Mouse (Mus musculus) skeletal muscle tissue, adult 2 months (tissue): ENCODE measurements around the gene Cbx7.
A peak's percentile ranks its signal among the peaks of the same experiment; 100 is the strongest.
"Not testable (repeated sequence)": the region's sequence is repeated elsewhere in the genome, so short reads cannot be mapped to it uniquely, and the experiment has no call there.

Experiments used
- DNase-seq: peaks from one replicate; pipeline ENCODE4 v3.0.0-alpha.2; 2012; ENCODE audit warnings: low read depth, low spot score

Cbx7 gene

DNA sequence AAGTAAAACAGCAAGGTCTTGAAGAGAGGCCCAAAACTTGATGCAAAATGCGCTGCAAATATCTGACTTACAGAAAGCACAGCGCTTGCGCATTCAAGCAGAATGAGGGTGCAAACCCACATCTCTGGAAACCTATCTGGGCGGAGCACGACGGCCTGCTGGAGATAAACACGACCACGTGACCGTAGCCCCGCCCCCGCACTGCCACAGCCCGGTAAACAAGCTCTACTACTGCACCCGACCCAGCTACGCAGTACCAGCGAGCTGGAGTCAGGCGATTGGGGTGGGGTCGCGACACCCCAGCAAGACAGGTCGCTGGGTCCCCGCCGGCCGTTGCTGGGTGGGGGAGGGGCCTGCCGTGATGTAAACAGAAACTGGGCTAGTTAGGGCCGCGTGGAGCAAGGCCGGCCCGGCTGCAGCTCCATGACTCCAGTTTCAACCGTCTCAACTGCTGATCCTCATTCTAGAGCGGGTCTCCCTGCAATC is 43.2 kb downstream of the Cbx7 start:
- DNase-seq = peak; percentile 95

DNA sequence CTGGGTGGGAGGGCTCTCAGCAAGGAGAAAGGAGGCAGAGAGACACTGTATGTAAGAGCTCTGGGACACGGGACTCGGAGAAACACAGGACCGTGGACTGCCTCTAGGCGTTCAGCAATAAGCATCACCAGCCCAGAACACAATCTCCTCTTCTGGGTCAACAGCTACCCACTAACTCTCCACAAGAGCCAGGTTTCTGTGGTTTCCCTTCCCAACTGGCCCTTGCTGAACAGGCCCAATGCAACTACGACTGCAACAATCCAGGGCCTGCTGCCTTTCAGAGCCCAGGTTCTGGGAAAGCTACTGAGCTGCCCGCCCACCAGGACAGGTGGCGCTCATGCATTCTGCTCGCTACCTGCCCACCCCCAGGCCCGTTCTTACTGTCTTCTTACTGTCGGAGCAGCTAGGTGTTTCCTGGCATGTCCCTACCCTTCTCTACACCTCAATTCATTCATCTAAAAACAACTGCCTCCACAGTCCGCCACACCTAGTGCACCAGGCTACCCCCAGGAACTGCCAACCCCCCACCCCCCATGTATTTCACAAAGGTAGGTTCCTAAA is 44.0 kb downstream of the Cbx7 start:
- no peak for DNase-seq

DNA sequence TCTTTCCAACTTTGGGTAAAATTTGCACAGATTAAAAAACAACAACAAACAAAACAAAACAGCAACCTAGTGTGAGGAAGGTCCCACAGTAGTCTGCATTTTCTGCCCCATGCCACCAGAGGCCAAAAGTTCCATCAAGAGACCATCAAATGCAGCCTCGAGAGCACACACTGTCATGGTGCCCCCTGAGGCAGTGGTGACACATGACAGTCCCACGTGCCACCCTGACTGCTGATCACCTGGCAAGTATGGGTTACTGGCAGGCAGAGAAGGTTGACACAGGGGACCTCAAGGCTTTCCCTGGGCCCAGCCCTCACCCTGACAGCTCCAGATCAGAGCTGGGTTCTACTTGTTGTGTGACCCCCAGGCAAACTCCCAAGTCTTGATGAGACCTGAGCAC is 51.1 kb downstream of the Cbx7 start:
- no peak for DNase-seq

DNA sequence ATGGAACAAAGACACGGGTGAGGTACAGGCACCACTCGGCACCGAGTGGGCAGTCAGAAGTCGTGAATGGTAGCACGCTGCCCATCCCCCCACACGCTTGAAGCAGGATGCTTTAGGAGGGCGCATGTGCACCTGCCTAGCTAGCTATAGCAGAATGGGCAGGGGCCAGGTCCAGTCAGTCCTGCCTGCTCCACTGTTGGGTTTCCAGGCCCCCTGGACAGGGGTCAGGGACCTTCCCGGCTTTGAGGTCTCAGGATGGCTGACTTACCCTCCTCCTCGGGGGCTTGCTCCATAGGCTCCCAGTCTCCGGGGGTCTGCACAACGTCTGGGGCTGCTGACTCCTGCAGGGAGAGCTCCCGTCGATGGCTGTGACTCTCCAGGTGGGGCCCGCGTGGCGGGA is 52.4 kb downstream of the Cbx7 start:
- no peak for DNase-seq

DNA sequence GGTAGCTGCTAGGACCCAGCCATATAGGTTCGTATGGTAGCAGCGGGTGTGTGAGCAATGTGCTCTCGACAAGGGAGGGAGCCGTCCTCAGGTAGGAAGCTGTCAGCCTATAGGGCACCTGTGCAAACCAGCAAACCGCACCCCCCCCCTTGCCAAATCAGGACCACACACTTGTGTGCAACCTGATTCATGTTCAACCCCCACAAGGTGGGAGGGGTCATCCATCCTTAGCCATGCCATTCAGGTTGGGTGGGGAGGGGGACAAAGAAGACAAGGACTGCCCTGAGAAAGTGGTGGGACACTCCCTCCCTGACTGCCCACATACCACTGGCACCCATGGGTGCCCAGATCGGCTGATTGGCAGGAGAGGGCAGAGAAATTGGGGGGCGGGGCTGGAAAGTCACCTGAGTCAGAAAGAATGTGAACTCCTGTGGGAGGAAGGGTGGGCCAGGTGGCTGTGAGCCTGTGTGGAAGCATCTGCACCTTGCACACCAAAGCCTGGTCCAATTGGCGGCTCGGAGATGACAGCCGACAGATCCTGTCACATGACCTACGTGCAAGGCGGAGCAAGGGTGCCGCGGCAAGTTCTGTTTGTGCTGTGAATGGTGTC is 53.7 kb downstream of the Cbx7 start:
- no peak for DNase-seq

DNA sequence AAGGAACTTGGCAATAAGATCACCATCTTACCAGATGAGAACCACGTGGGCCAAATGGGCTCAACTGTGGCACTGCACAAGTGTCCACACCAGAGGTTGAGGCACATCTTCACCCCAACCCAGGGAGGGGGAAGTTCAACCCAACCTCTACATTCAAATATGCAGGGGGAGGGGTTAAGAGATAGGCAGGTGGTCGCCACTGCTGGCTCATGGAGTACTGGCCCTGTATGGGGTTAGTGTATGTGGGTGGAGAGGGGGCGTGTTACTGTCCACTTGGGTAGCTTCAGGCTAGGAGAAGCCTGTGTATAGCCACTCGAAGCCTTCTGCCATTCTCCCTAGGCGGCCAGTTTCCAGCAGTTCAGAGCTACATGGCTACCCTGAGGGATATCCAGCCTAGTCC is 54.8 kb downstream of the Cbx7 start:
- DNase-seq = no peak

DNA sequence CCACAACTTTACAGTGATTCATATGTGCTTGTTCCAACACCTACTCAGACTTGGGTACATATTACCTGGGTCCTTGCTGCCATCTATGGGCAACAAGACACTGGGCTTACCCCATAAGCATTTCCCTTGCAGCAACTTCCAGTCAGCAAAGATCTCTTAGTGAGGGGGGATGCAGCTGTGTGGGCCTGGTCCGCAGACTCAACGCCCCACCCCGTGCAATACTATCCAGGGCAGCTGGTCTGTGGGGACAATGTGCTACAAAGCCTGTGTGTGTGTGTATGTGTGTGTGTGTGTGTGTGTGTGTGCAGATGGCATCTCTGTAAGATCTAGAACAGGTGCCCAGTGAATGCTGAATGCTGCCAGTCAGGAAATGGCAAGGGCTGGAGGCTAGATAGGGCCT is 56.6 kb downstream of the Cbx7 start:
- no peak for DNase-seq

DNA sequence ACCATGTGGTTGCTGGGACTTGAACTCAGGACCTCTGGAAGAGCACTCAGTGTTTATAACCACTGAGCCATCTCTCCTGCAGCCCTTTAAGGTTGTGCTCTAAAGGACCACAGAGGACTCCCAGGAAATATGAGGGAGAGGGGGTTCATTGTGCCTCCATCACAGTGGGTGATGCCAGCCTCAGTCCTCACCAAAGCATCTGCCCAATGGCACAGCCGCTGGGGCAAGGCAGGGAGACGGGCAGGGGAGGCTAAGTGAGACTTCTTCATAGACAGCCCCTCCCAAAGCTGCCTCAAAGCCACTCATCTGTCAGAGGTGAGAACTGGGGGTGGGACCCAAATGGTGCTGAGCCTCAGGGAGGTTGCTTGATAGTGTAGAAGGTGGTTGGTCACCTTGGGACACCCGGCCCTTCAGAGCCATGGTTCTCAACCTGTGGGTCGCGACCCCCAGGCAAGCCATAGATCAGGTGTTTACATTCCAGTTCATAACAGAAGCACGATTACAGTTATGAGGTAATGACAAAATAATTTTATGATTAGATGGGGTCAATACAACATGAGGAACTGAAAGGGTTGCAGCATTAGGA is 57.1 kb downstream of the Cbx7 start:
- no peak for DNase-seq

DNA sequence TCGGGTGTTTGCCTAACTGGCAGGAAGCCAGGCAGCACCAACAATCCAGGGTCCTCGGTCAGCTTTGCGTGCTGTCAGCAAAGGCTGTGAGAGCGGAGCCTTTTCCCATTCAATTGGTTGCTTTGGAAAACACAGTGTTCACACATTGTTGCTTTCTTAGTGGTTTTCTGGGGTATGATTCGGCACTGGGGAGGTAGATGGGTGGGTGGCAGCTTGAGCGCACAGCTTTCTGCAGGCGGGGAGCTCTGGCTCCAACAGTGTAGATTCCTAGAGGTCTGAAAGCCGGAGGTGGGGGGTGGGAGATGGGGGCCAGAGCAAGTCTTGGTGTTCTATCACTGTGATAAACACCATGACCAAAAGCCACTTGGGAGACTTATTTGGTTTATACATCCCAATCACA is 59.6 kb downstream of the Cbx7 start:
- DNase-seq = no peak

DNA sequence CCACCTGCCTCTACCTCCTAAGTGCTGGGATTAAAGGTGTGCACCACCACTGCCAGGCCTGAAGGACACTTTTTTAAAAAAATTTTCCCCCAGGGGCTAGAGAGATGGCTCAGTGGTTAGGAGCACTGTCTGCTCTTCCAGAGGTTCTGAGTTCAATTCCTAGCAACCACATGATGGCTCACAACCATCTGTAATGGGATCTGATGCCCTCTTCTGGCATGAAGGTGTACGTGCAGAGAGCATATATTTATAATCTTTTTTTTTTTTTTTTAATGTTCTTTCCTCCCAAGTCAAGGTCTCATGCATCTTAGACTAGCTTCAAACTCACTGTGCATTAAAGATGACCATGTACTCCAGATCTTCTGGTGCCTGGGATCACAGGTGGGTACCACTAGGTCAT is 60.1 kb downstream of the Cbx7 start:
- not testable (repeated sequence) for DNase-seq

DNA sequence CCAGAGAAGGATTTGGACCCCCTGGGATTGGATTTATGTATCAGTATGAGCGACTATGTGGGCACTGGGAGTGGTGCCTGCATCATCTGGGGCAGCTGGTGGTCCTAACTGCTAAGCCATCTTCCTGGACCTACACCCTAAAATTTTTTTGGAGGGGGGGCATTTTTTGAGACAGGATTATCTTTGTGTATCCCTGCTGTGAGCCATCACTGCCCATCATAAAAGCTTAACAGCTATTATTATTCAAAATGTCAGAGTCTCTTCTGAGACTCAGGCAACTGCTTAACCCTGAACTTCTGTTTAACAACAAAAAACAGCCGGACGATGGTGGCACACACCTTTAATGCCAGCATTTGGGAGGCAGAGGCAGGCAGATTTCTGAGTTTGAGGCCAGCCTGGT is 61.9 kb downstream of the Cbx7 start:
- not testable (repeated sequence) for DNase-seq

DNA sequence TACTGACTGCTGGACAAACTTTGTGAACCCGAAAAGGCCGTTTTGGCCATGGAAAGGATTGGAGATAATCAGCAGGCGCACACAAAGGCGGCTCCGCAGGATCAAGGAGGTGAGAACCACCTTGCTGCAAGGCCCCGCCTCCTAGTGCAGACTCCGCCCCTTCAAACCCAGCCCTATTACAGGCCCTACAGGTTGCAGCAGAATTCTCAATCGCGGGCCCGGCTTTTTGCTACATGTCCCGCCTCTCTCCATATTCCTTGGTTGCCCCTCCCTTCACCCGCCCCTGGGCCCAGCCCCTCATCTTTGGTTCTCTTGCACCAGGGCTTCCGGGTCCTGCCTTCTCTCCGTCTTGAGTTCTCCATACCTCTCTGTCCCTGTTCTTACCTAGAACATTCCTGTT is 64.1 kb downstream of the Cbx7 start:
- DNase-seq = no peak

DNA sequence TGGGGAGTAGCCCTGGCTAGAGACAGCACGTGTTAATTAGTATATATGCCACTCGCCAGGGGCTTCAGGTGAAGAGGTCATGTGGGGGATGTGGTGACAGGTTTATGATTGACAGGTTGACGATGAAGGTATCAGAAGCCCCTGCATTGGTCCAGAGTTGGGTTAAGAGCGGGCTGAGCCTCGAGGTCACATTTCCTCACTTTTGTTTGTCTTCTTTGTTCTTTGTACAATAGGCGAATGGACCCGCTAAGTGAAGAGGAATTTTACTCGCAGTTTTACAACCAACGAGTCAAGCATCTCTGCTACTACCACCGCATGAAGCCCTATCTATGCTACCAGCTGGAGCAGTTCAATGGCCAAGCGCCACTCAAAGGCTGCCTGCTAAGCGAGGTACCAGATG is 65.7 kb downstream of the Cbx7 start:
- no peak for DNase-seq

DNA sequence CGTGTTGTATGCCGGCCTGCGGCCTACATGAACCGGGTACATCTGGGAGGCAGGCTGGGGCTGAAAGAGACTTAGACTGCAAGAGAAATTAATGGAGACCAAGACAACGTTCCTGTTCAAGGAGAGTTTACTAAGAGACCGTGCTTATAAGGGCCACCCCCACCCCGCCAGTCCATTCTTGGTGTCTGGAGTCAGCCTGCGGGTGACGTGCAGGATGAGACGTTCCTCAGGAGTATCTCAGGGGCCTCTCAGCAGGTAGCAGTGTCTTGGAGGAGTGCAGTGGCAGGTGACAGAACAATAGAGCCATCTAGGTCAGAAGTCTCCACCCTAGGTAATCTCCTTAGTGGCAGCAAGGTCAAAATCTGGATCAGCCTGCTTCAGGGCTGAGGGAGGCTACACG is 66.2 kb downstream of the Cbx7 start:
- not testable (repeated sequence) for DNase-seq

DNA sequence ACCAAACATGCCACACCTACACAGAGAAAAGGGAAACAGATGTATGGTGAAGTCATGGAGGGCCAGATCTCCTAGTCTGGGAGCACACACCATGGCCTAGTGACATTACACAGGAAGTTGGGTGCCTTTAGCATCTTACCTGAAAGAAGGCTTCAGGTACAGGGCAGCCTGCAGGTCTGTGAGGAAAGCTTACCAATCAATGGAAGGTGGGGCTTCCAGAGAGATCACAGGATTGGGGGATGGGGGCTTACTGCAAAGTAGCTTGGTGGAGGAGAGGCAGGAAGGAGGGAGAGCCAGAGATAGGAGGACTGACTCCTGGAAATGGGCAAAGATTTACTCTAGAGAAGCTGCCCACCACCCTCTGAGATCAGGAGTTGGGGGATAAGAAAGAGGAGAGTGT is 67.0 kb downstream of the Cbx7 start:
- DNase-seq = no peak

DNA sequence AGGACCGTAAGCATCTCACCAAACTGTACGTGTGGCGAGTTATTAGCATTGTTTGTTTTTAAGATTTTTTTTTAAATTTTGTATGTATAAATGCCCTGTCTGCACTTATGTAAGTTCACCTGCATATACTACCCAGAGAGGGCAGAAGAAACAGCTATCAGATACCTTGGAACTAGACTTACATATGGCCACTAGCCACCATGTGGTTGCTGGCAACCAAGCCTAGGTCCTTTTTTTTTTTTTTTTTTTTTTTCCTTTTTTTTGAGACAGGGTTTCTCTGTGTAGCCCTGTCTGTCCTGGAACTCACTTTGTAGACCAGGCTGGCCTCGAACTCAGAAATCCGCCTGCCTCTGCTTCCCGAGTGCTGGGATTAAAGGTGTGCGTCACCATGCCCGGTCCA is 67.8 kb downstream of the Cbx7 start:
- DNase-seq = not testable (repeated sequence)

DNA sequence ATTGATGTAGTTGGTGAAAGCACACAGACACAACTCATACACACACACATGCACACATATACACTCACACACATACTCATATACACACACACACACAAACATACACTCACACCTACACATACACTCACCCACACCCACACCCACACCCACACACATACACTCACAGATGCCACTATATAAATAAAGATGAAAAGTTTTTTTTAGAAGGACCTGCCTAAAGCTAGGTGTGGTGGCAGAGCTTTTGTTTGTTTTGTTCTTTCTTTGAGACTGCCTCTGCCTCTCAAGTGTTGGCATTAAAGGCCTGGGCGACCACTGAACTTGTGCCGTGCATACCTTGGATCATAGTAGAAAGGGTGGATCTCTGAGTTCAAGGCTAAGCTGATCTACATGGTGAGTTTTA is 69.5 kb downstream of the Cbx7 start:
- DNase-seq = no peak

DNA sequence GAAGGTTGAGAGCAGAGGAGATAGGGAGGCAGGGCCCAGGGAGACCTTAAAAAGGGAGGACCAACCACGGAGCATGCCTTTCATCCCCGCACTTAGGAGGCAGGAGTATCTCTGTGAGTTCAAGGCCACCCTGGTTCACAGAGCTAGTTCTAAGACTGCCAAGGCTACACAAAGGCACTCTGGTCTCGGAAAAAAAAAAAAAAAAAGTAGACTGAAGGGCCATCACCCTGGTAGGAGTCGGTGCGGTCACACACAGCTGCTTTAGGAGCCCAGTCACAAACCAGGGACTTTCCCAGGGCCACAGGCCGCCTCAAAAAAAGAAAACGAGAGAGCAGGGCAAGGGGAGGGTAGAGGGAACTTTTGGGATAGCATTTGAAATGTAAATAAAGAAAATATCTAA is 70.2 kb downstream of the Cbx7 start:
- no peak for DNase-seq

DNA sequence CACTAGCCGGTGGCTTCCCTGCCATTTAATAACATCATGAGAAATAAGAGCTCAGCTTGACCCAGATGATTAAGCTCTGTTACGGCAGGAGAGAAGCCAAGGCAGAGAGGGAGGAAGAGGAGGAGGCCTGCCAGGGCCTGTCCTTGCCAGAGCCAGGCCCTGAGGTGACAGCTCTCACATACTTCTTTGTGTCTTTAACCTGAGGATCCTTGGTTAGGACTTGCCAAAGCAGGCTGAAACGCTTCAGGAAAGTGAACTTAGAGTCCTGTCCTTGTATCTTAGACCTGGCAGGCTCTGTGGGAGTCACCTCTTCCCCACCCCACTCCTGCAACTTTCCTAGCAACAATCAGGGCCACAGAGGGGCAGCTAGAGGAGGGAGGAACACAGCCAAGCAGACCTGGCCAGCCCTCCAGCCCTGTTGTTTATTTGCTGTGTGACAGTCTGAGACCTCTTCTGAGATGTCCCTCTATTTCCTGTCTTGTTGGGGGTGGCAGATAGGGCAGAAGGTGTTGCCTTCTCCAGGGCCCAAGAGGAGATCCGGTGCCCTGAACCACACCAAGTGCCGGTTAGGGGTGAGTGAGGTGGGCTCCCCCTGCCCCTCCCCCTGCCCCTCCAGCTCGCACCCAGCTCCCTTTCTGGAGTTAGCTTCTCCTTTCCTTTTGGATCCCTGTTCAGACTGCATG is 71.0 kb downstream of the Cbx7 start:
- no peak for DNase-seq

DNA sequence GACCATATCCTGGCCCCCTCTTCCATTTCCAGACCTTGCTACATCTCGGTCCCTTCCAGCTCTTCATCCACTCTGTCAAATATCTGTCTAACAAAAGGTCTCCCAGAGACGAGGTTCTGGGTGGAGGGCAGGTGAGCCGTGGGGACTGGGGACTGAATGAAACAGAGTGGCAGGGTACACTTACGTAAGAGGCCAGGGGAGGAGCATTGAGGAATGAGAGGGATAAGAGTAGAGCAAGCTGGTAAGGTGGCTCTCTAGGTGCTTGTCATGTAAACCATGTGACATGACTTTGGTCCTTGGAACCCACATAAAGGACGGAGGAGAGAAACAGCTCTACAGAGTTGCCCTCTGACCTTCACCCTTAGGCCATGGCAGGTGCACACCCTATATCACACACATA is 71.9 kb downstream of the Cbx7 start:
- no peak for DNase-seq

DNA sequence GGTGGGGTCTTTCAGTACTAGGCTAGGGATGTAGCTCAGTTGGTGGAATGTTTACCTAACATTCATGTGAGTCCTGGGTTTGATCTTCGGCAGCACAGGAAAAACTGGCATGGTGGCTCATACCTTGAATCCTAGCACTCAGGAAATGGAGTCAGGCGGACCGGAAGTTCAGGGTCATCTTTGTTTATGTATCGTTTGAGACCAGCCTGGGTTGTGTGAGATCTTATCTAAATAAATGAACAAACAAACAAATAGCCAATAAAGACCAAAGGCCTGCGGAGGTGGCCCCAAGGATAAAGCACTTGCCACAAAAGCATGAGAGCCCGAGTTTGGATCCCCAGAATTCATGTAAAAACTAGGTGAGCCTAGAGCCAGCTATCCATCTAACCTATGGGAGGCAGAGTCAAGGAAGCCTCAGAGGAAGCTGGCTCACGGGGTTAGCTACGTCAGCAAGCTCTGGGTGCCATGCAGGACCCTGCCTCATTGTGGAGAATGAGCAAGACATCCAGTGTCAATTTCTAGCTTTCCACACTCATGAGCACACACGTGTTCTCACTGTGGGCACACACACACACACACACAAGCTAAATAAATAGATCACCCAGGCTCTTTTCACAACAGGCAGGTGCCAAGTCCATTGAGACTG is 74.7 kb downstream of the Cbx7 start:
- no peak for DNase-seq
